Mouse (Mus musculus): ENCODE data around the gene Mcm10.

The Mcm10 gene

GRCm38 (mm10) chr2:5032665-5033064 is 20.1 kb upstream of the Mcm10 start:
- DNase-seq (ENCODE audit: low spot score in 2 of 2) = no peak

- DNase-seq (ENCODE audit: low spot score in 2 of 2) = no peak
These were observed 18.6 kb upstream of the Mcm10 start for GRCm38 (mm10) chr2:5031215-5031614.

- DNase-seq (ENCODE audit: low spot score in 2 of 2) = no peak
These were observed 17.2 kb upstream of the Mcm10 start for GRCm38 (mm10) chr2:5029808-5030207.

- DNase-seq (ENCODE audit: low spot score in 2 of 2) = no peak
These were observed 15.5 kb upstream of the Mcm10 start for GRCm38 (mm10) chr2:5028047-5028446.

GRCm38 (mm10) chr2:5027057-5027456 is 14.5 kb upstream of the Mcm10 start:
- DNase-seq (ENCODE audit: low spot score in 2 of 2) = no peak

- DNase-seq (ENCODE audit: low spot score in 2 of 2) = no peak
These were observed 12.7 kb upstream of the Mcm10 start for GRCm38 (mm10) chr2:5025162-5025733.

- no peak for DNase-seq (ENCODE audit: low spot score in 2 of 2)
These were observed 11.3 kb upstream of the Mcm10 start for GRCm38 (mm10) chr2:5023699-5024399.

- no peak for DNase-seq (ENCODE audit: low spot score in 2 of 2)
These were observed 10.7 kb upstream of the Mcm10 start for GRCm38 (mm10) chr2:5023275-5023674.

- no peak for DNase-seq (ENCODE audit: low spot score in 2 of 2)
These were observed 7.1 kb upstream of the Mcm10 start for GRCm38 (mm10) chr2:5019708-5020107.

GRCm38 (mm10) chr2:5016922-5017321 is 4.3 kb upstream of the Mcm10 start:
- DNase-seq (ENCODE audit: low spot score in 2 of 2) = no peak

- DNase-seq (ENCODE audit: low spot score in 2 of 2) = no peak
These were observed 2.9 kb upstream of the Mcm10 start for GRCm38 (mm10) chr2:5015527-5015926.

- DNase-seq (ENCODE audit: low spot score in 2 of 2) = no peak
These were observed 2.0 kb upstream of the Mcm10 start for GRCm38 (mm10) chr2:5014616-5015015.

GRCm38 (mm10) chr2:5011898-5012490 is 597 bp downstream of the Mcm10 start:
- no peak for DNase-seq (ENCODE audit: low spot score in 2 of 2)

GRCm38 (mm10) chr2:5007107-5007506 is 5.5 kb downstream of the Mcm10 start:
- DNase-seq (ENCODE audit: low spot score in 2 of 2) = no peak

GRCm38 (mm10) chr2:5001266-5001665 is 11.3 kb downstream of the Mcm10 start:
- no peak for DNase-seq (ENCODE audit: low spot score in 2 of 2)

GRCm38 (mm10) chr2:4998905-4999304 is 13.7 kb downstream of the Mcm10 start:
- DNase-seq (ENCODE audit: low spot score in 2 of 2) = no peak

- no peak for DNase-seq (ENCODE audit: low spot score in 2 of 2)
These were observed 16.2 kb downstream of the Mcm10 start for GRCm38 (mm10) chr2:4996421-4996824.

GRCm38 (mm10) chr2:4995646-4996045 is 16.9 kb downstream of the Mcm10 start:
- no peak for DNase-seq (ENCODE audit: low spot score in 2 of 2)

- DNase-seq (ENCODE audit: low spot score in 2 of 2) = no peak
These were observed 18.2 kb downstream of the Mcm10 start for GRCm38 (mm10) chr2:4994436-4994835.

- DNase-seq (ENCODE audit: low spot score in 2 of 2) = no peak
These were observed 19.0 kb downstream of the Mcm10 start for GRCm38 (mm10) chr2:4993584-4993983.

GRCm38 (mm10) chr2:4988826-4989424 is 23.7 kb downstream of the Mcm10 start:
- no peak for DNase-seq (ENCODE audit: low spot score in 2 of 2)

GRCm38 (mm10) chr2:4987388-4988180 is 25.0 kb downstream of the Mcm10 start:
- DNase-seq (ENCODE audit: low spot score in 2 of 2) = no peak

All from spleen, postnatal 14 days (tissue).